Comparison of ENCODE assay signal across 8 mouse cellular contexts in genomic region chr19:44106831-44107660, GRCm38 (mm10). TPM values are rescaled to one million over a fixed set of nuclear protein-coding genes. Genes with fewer than 3 reads are reported as not detected.
DNase-seq lines count a peak whose midpoint lies in the region; ATAC-seq lines count a peak whose summit lies in the region.

Gene Chuk, minus strand, starts transcription at chr19:44107480.

- no peaks in the 10 kb centered on the region for H3K27me3 ChIP-seq in intestine, embryonic 14.5 days (replicated peaks; ENCODE audit: control insufficient read depth, insufficient read depth, low read length)

- peak within 1 kb of the TSS; percentile 92 for H3K4me3 ChIP-seq in intestine, embryonic 14.5 days (ENCODE audit: low read depth, low read length)

- peak; percentile 96 for ATAC-seq in intestine, embryonic 14.5 days (replicated peaks; ENCODE audit: low FRiP score, low TSS enrichment, low read depth)

- H3K9ac ChIP-seq in intestine, embryonic 14.5 days (ENCODE audit: low read length): peak within 1 kb of the TSS; percentile 92

- no peaks in the 10 kb centered on the region for H3K9me3 ChIP-seq in intestine, embryonic 14.5 days (ENCODE audit: control insufficient read depth, low read length)

- peak within 1 kb of the TSS; percentile 96 for H3K4me2 ChIP-seq in intestine, embryonic 14.5 days (ENCODE audit: low read length)

- under 1% methylated on average over 66 of the region's 67 CpGs for WGBS in intestine, embryonic 14.5 days

- no peak within 1 kb of the TSS for H3K27ac ChIP-seq in intestine, embryonic 14.5 days (ENCODE audit: low read depth)

- DNase-seq in adrenal gland, adult 18-20 months (ENCODE audit: low spot score in 2 of 2): peak; percentile 93 to 96
- DNase-seq in embryo, embryonic 11 days: peak; percentile 100
- peak; percentile 93 for DNase-seq in gastrocnemius, postnatal 25 days
- DNase-seq in intestine, embryonic 14.5 days (ENCODE audit: low spot score): peak; percentile 98
- peak; percentile 93 to 95 for DNase-seq in left cerebral cortex, postnatal 14 days (ENCODE audit: low spot score in 2 of 2)
- DNase-seq in mesoderm, embryonic 11.5 days (ENCODE audit: low read depth, low spot score): peak; percentile 97
- DNase-seq in right cerebral cortex, postnatal 36 days (ENCODE audit: low spot score in 2 of 2): peak; percentile 92 to 94
- DNase-seq in yolk sac, embryonic 10.5 days (ENCODE audit: low spot score): peak; percentile 92

- peaks cover 18% of the 10 kb centered on the region for H3K36me3 ChIP-seq in intestine, embryonic 14.5 days (ENCODE audit: control insufficient read depth, insufficient read depth, low read length)

- intact Hi-C loops in left cerebral cortex, postnatal 14 days (cut with DNase I): no loop called here

- H3K4me1 ChIP-seq in intestine, embryonic 14.5 days (replicated peaks; ENCODE audit: control insufficient read depth, insufficient read depth, low read length): peaks cover 13% of the 10 kb centered on the region

RNA-seq across cellular contexts. Expression of gene Chuk, which starts in this region (rescaled TPM):
- 10 to 100 TPM; 44.5 to 94.4 TPM for total RNA-seq in adrenal gland, adult 18-20 months (2021)
- 10 to 100 TPM; 14.9 to 17.4 TPM for total RNA-seq in gastrocnemius, postnatal 25 days (2021)
- polyA plus RNA-seq in intestine, embryonic 14.5 days (2014; fragmentation: Nextera tagmentation; extraction: Ambion mirVana): 37.5 and 40.4 TPM in 2 replicates
- total RNA-seq in left cerebral cortex, postnatal 14 days (2021): 10 to 100 TPM; 40.9 to 54.5 TPM
